Mouse (Mus musculus) MEL (cell line): ENCODE results near the gene Grb2. TPM values are rescaled to one million over a fixed set of nuclear protein-coding genes. Genes with fewer than 3 reads are reported as not detected.

Source experiments
- DNase-seq: peaks from one replicate; pipeline ENCODE4 v3.0.0; 2011; ENCODE audit warnings: low read depth, low spot score
- H3K27ac ChIP-seq: 2 replicates; pipeline ENCODE4 v1.5.1; 2012; ENCODE audit warnings: low read depth, mild to moderate bottlenecking, control low read depth, low read length, moderate library complexity; ENCODE audit not compliant: control insufficient read depth
- H3K27me3 ChIP-seq, 2 experiments: fragments of 150-350 bp in 1 of 2; sonication (generic) in 1 of 2; 2 replicates each; pipeline ENCODE4 v1.6.1; 2012; ENCODE audit warnings: low read length in 2 of 2, mild to moderate bottlenecking in 2 of 2, improper control_type of control experiment in 1 of 2, moderate library complexity in 1 of 2; ENCODE audit not compliant: insufficient read depth in 2 of 2, control insufficient read depth in 1 of 2
- H3K36me3 ChIP-seq, 2 experiments: 2 replicates each; pipeline ENCODE4 v1.6.1; 2012 to 2014; ENCODE audit warnings: low read length in 2 of 2, improper control_type of control experiment in 1 of 2, inconsistent platforms in 1 of 2, mild to moderate bottlenecking in 1 of 2; ENCODE audit not compliant: insufficient read depth in 2 of 2, control insufficient read depth in 1 of 2
- H3K4me1 ChIP-seq, 2 experiments: fragments of 150-350 bp in 1 of 2; sonication (generic) in 1 of 2; 2 replicates each; pipeline ENCODE4 v1.6.1; 2012; ENCODE audit warnings: low read length in 2 of 2, improper control_type of control experiment in 1 of 2, mild to moderate bottlenecking in 1 of 2; ENCODE audit not compliant: insufficient read depth in 2 of 2, control insufficient read depth in 1 of 2
- H3K4me3 ChIP-seq, 2 experiments: fragments of 150-350 bp in 1 of 2; sonication (generic) in 1 of 2; 2 replicates each; pipeline ENCODE4 v1.5.1; 2012; ENCODE audit warnings: low read depth in 2 of 2, low read length in 2 of 2, mild to moderate bottlenecking in 2 of 2, moderate library complexity in 2 of 2, control low read depth in 1 of 2, improper control_type of control experiment in 1 of 2; ENCODE audit not compliant: control insufficient read depth in 1 of 2, insufficient read depth in 1 of 2
- H3K79me2 ChIP-seq: 2 replicates; pipeline ENCODE4 v1.6.1; 2012; ENCODE audit warnings: mild to moderate bottlenecking, low read length, moderate library complexity; ENCODE audit not compliant: control insufficient read depth, poor library complexity, insufficient read depth
- H3K9ac ChIP-seq: 2 replicates; pipeline ENCODE4 v1.6.1; 2012; ENCODE audit warnings: low read depth, mild to moderate bottlenecking, control low read depth, low read length, moderate library complexity; ENCODE audit not compliant: control insufficient read depth, poor library complexity, severe bottlenecking
- H3K9me3 ChIP-seq: fragments of 150-350 bp; sonication (generic); replicated peaks from 2 replicates; pipeline ENCODE4 v1.6.1; 2012; ENCODE audit warnings: mild to moderate bottlenecking, low read length, improper control_type of control experiment, moderate library complexity; ENCODE audit not compliant: insufficient read depth
- CHD2 ChIP-seq: IDR thresholded peaks from 2 replicates; pipeline ENCODE4 v1.6.1; 2011; ENCODE audit warnings: low read length, improper control_type of control experiment
- CTCF ChIP-seq, 3 experiments: IDR thresholded peaks in 2 of 3; conservative IDR thresholded peaks in 1 of 3; 2 replicates each; pipeline ENCODE4 v1.5.1; 2011 to 2012; ENCODE audit warnings: low read length in 3 of 3, low read depth in 2 of 3, mild to moderate bottlenecking in 2 of 3, improper control_type of control experiment in 1 of 3, inconsistent platforms in 1 of 3, mixed read lengths in 1 of 3, moderate library complexity in 1 of 3; ENCODE audit not compliant: control insufficient read depth in 1 of 3, insufficient read depth in 1 of 3, poor library complexity in 1 of 3, severe bottlenecking in 1 of 3
- E2F4 ChIP-seq: IDR thresholded peaks from 2 replicates; pipeline ENCODE4 v1.6.1; 2011; ENCODE audit warnings: low read depth, low read length, improper control_type of control experiment, borderline replicate concordance
- ELF1 ChIP-seq: IDR thresholded peaks from 2 replicates; pipeline ENCODE4 v1.6.1; 2014; ENCODE audit warnings: low read depth, mild to moderate bottlenecking, inconsistent platforms, low read length, improper control_type of control experiment, moderate library complexity
- EP300 ChIP-seq, 2 experiments: IDR thresholded peaks; 2 replicates each; pipeline ENCODE4 v1.6.1; 2011; ENCODE audit warnings: improper control_type of control experiment in 2 of 2, low read length in 2 of 2, low read depth in 1 of 2, mild to moderate bottlenecking in 1 of 2
- ETS1 ChIP-seq: IDR thresholded peaks from 2 replicates; pipeline ENCODE4 v1.6.1; 2012; ENCODE audit warnings: low read depth, mild to moderate bottlenecking, inconsistent platforms, low read length, improper control_type of control experiment, moderate library complexity
- GABPA ChIP-seq: IDR thresholded peaks from 2 replicates; pipeline ENCODE4 v1.6.1; 2012; ENCODE audit warnings: low read depth, mild to moderate bottlenecking, inconsistent platforms, low read length, improper control_type of control experiment, moderate library complexity
- GATA1 ChIP-seq: IDR thresholded peaks from 2 replicates; pipeline ENCODE4 v1.6.1; 2011; ENCODE audit warnings: low read depth, low read length, improper control_type of control experiment
- HCFC1 ChIP-seq: IDR thresholded peaks from 2 replicates; pipeline ENCODE4 v1.6.1; 2012; ENCODE audit warnings: low read depth, mild to moderate bottlenecking, inconsistent platforms, low read length, improper control_type of control experiment, moderate library complexity
- JUND ChIP-seq: IDR thresholded peaks from 2 replicates; pipeline ENCODE4 v1.6.1; 2011; ENCODE audit warnings: low read depth, mild to moderate bottlenecking, improper control_type of control experiment, low read length
- KAT2A ChIP-seq: conservative IDR thresholded peaks from 2 replicates; pipeline ENCODE4 v1.6.1; 2012; ENCODE audit warnings: low read depth, low read length, improper control_type of control experiment, inconsistent platforms
- MAFK ChIP-seq: IDR thresholded peaks from 2 replicates; pipeline ENCODE4 v1.6.1; 2011; ENCODE audit warnings: low read depth, mild to moderate bottlenecking, low read length, improper control_type of control experiment, borderline replicate concordance
- MAX ChIP-seq: IDR thresholded peaks from 2 replicates; pipeline ENCODE4 v1.6.1; 2011; ENCODE audit warnings: low read length, improper control_type of control experiment
- MAZ ChIP-seq: IDR thresholded peaks from 2 replicates; pipeline ENCODE4 v1.6.1; 2012; ENCODE audit warnings: low read depth, mild to moderate bottlenecking, inconsistent platforms, low read length, improper control_type of control experiment
- MEF2A ChIP-seq: IDR thresholded peaks from 2 replicates; pipeline ENCODE4 v1.6.1; 2014; ENCODE audit warnings: low read depth, mild to moderate bottlenecking, inconsistent platforms, low read length, improper control_type of control experiment; ENCODE audit not compliant: poor library complexity, insufficient replicate concordance, severe bottlenecking; ENCODE audit errors: extremely low read depth
- MXI1 ChIP-seq: IDR thresholded peaks from 2 replicates; pipeline ENCODE4 v1.6.1; 2011; ENCODE audit warnings: mild to moderate bottlenecking, low read depth, low read length, improper control_type of control experiment
- MYC ChIP-seq: IDR thresholded peaks from 2 replicates; pipeline ENCODE4 v1.6.1; 2011; ENCODE audit warnings: low read depth, mild to moderate bottlenecking, low read length, improper control_type of control experiment, moderate library complexity
- NELFE ChIP-seq: IDR thresholded peaks from 2 replicates; pipeline ENCODE4 v1.6.1; 2011; ENCODE audit warnings: low read depth, low read length, improper control_type of control experiment
- NRF1 ChIP-seq: IDR thresholded peaks from 2 replicates; pipeline ENCODE4 v1.6.1; 2014; ENCODE audit warnings: low read depth, mild to moderate bottlenecking, inconsistent platforms, low read length, improper control_type of control experiment, moderate library complexity; ENCODE audit not compliant: poor library complexity, insufficient read depth, severe bottlenecking
- POLR2A ChIP-seq, 2 experiments: IDR thresholded peaks; 2 replicates each; pipeline ENCODE4 v1.6.1; 2011 to 2012; ENCODE audit warnings: low read length in 2 of 2, mild to moderate bottlenecking in 2 of 2, control low read depth in 1 of 2, improper control_type of control experiment in 1 of 2, low read depth in 1 of 2, moderate library complexity in 1 of 2; ENCODE audit not compliant: control insufficient read depth in 1 of 2, insufficient read depth in 1 of 2, poor library complexity in 1 of 2
- POLR2AphosphoS2 ChIP-seq: IDR thresholded peaks from 2 replicates; pipeline ENCODE4 v1.6.1; 2011; ENCODE audit warnings: low read length, improper control_type of control experiment
- POLR2AphosphoS5 ChIP-seq: IDR thresholded peaks from 2 replicates; pipeline ENCODE4 v1.6.1; 2012; ENCODE audit warnings: low read depth, borderline replicate concordance, mild to moderate bottlenecking, inconsistent platforms, low read length, moderate library complexity, mixed read lengths
- RAD21 ChIP-seq: IDR thresholded peaks from 2 replicates; pipeline ENCODE4 v1.6.1; 2011; ENCODE audit warnings: mild to moderate bottlenecking, low read depth, low read length, improper control_type of control experiment
- SIN3A ChIP-seq: IDR thresholded peaks from 2 replicates; pipeline ENCODE4 v1.6.1; 2012; ENCODE audit warnings: low read length, improper control_type of control experiment, inconsistent platforms
- SMC3 ChIP-seq: IDR thresholded peaks from 2 replicates; pipeline ENCODE4 v1.6.1; 2011; ENCODE audit warnings: low read depth, low read length, improper control_type of control experiment
- TAL1 ChIP-seq: IDR thresholded peaks from 2 replicates; pipeline ENCODE4 v1.6.1; 2012; ENCODE audit warnings: mild to moderate bottlenecking, inconsistent platforms, low read length, moderate library complexity, mixed read lengths
- TCF12 ChIP-seq: IDR thresholded peaks from 2 replicates; pipeline ENCODE4 v1.6.1; 2014; ENCODE audit warnings: low read depth, mild to moderate bottlenecking, inconsistent platforms, low read length, improper control_type of control experiment, moderate library complexity
- UBTF ChIP-seq: IDR thresholded peaks from 2 replicates; pipeline ENCODE4 v1.6.1; 2012; ENCODE audit warnings: low read depth, mild to moderate bottlenecking, inconsistent platforms, low read length, improper control_type of control experiment, moderate library complexity, borderline replicate concordance; ENCODE audit not compliant: insufficient read depth
- USF1 ChIP-seq: IDR thresholded peaks from 2 replicates; pipeline ENCODE4 v1.6.1; 2014; ENCODE audit warnings: low read depth, mild to moderate bottlenecking, inconsistent platforms, low read length, improper control_type of control experiment, moderate library complexity
- USF2 ChIP-seq, 2 experiments: IDR thresholded peaks; 2 replicates each; pipeline ENCODE4 v1.6.1; 2011 to 2012; ENCODE audit warnings: improper control_type of control experiment in 2 of 2, low read length in 2 of 2, borderline replicate concordance in 1 of 2, inconsistent platforms in 1 of 2, low read depth in 1 of 2, mild to moderate bottlenecking in 1 of 2; ENCODE audit not compliant: insufficient read depth in 1 of 2
- ZC3H11A ChIP-seq: IDR thresholded peaks from 2 replicates; pipeline ENCODE4 v1.6.1; 2012; ENCODE audit warnings: low read depth, mild to moderate bottlenecking, inconsistent platforms, low read length, improper control_type of control experiment
- ZKSCAN1 ChIP-seq: IDR thresholded peaks from 2 replicates; pipeline ENCODE4 v1.6.1; 2012; ENCODE audit warnings: low read depth, mild to moderate bottlenecking, inconsistent platforms, low read length, improper control_type of control experiment, moderate library complexity
- ZNF384 ChIP-seq: IDR thresholded peaks from 2 replicates; pipeline ENCODE4 v1.6.1; 2012; ENCODE audit warnings: low read depth, mild to moderate bottlenecking, inconsistent platforms, low read length, improper control_type of control experiment
- polyA plus RNA-seq, 2 experiments: library from polyadenylated mRNA; stranded (reverse) in 1 of 2; unstranded in 1 of 2; fragments of >175 nt in 1 of 2; fragments of >200 nt in 1 of 2; gene quantifications; 2 replicates each; pipeline versions ENCODE4 v1.2.1 to v1.2.4; 2012; ENCODE audit warnings: low replicate concordance in 2 of 2, low read depth in 1 of 2; ENCODE audit not compliant: insufficient read length in 2 of 2, insufficient read depth in 1 of 2, missing spikeins in 1 of 2
- total RNA-seq: library from RNA; depleted of rRNA; stranded (reverse); fragments of 300-350 nt; gene quantifications from 2 replicates; pipeline ENCODE4 v1.2.3, GENCODE M21; 2012

Gene Grb2
- total and polyA plus RNA-seq, 3 experiments: 75.3 to 261 TPM; not detected in 1

DNA sequence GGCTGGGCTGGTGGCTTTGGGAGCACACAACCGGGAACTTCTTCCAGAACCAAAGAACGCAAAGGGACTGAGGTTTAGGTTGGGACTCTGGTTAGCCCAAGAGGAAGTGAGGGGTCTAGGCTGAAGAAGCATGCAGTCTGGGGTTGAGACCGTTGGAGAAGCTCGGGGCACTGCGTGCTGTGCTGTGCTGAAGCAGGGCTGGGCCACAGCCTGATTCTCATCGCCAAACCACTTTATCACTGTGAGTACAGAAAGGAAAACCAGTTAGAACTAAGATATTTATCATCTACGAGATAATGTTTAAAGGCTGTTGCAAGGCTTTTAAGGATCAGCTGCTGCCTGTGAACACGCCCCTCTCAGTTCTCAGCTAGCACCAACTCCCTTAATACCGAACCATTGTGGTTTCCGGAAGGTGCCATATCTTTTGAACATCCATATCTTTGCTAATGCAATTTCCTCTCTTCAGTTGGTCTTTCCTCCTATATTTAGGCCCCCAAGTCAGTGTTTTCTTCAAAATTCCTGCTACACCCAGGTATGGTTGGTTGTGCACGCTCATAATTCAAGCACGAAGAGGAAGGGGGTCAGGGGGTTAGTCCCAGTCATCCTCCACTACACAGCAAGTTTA lies 4.4 kb upstream of the Grb2 start (continued):
- peak; percentile 95 for TF ChIP-seq TCF12
- TF ChIP-seq EP300 (IDR thresholded peaks at IDR 0.05; ENCODE audit: low read depth in 1 of 2, low read length in 2 of 2): peak; percentile 99 to 100
- peak; percentile 99 for TF ChIP-seq SIN3A

DNA sequence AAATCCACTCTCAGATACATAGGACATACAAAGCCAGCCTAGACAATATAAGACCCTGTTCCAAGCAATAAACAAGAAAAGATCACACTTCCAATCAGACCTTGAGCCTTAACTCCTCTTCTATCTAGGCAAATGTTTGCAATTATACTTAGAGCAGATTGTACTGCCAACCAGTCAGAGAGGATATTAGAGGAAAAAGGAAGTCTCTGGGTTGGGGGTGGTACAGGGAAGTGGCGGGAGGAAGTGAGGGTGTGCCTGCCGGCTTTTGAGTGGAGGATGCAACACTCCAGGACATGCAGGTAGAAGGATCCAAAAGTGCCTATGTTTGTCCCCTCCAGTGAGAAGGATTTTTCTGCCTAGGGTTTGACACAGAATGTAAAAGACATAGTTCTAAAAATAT lies 3.9 kb upstream of the Grb2 start:
- Histone ChIP-seq H3K79me2 (peaks cover 36% of the 10 kb centered on the region), H3K27ac (peak overlapping the region; percentile 100), H3K9me3 (no peaks in the 10 kb centered on the region), H3K9ac (peak overlapping the region; percentile 72), H3K4me1 (peaks cover 15 to 48% of the 10 kb centered on the region in 2 experiments), H3K4me3 (peak overlapping the region; percentile 23 to 50), H3K36me3 (peaks cover 0 to 48% of the 10 kb centered on the region in 2 experiments; a peak in 2 of 4 replicates), H3K27me3 (no peaks in the 10 kb centered on the region)
- DNase-seq: peak; percentile 94
- TF ChIP-seq UBTF (no peak), ELF1 (peak; percentile 76), GABPA (no peak), HCFC1 (peak; percentile 24; the same call in 1 of the 2 replicates), MAZ (0 out of 2 replicates have a peak, but pooled peaks have one; percentile 6), NRF1 (no peak), SIN3A (no peak), SMC3 (no peak), TAL1 (no peak), ZC3H11A (no peak), EP300 (IDR thresholded peaks at IDR 0.05; ENCODE audit: low read depth in 1 of 2, low read length in 2 of 2) (peak in 1 of 2 experiments; percentile 60; a peak in 2 of 4 replicates), ZKSCAN1 (no peak), POLR2AphosphoS2 (peak; percentile 62; the same call in 1 of the 2 replicates), ZNF384 (no peak), MAX (no peak), CHD2 (no peak), ETS1 (no peak), TCF12 (peak; percentile 31; the same call in 1 of the 2 replicates), CTCF (IDR thresholded peaks at IDR 0.05 in 2 of 3, conservative IDR thresholded peaks at IDR 0.05 in 1 of 3; ENCODE audit: control insufficient read depth in 1 of 3, insufficient read depth in 1 of 3, low read depth in 2 of 3, low read length in 3 of 3, poor library complexity in 1 of 3, severe bottlenecking in 1 of 3) (no peak), USF1 (no peak), MAFK (no peak), E2F4 (peak; percentile 83), POLR2AphosphoS5 (no peak), MEF2A (no peak), JUND (no peak), MXI1 (no peak; the same call in 1 of the 2 replicates), GATA1 (peak; percentile 20; the same call in 1 of the 2 replicates), NELFE (peak; percentile 72), USF2 (IDR thresholded peaks at IDR 0.05; ENCODE audit: borderline replicate concordance in 1 of 2, insufficient read depth in 1 of 2, low read depth in 1 of 2, low read length in 2 of 2) (no peak), MYC (no peak), POLR2A (IDR thresholded peaks at IDR 0.05; ENCODE audit: control insufficient read depth in 1 of 2, insufficient read depth in 1 of 2, low read depth in 1 of 2, low read length in 2 of 2, poor library complexity in 1 of 2) (peak in 1 of 2 experiments; percentile 68; a peak in 1 of 4 replicates), KAT2A (no peak), RAD21 (no peak)
